Mouse (Mus musculus) ES-E14 (cell line): ENCODE data around the gene Slc44a1. TPM values are rescaled to one million over a fixed set of nuclear protein-coding genes. Genes with fewer than 3 reads are reported as not detected.

Source experiments
- DNase-seq: peaks from one replicate; pipeline ENCODE4 v3.0.0-alpha.2; 2013; ENCODE audit warnings: low read depth, low spot score
- H3K27ac ChIP-seq: 2 replicates; pipeline ENCODE4 v1.5.1; 2012; ENCODE audit warnings: low read depth, mild to moderate bottlenecking, low read length, moderate library complexity, mixed read lengths; ENCODE audit not compliant: poor library complexity, insufficient read depth, severe bottlenecking
- H3K36me3 ChIP-seq: 2 replicates; pipeline ENCODE4 v1.6.1; 2012; ENCODE audit warnings: mild to moderate bottlenecking, low read length, moderate library complexity, mixed read lengths; ENCODE audit not compliant: control insufficient read depth, poor library complexity, insufficient read depth, severe bottlenecking
- H3K4me1 ChIP-seq, 2 experiments: fragments of 150-350 bp in 1 of 2; sonication (generic) in 1 of 2; 2 replicates each; pipeline ENCODE4 v1.6.1; 2012; ENCODE audit warnings: low read length in 2 of 2, mild to moderate bottlenecking in 1 of 2, mixed read lengths in 1 of 2; ENCODE audit not compliant: control insufficient read depth in 2 of 2, insufficient read depth in 2 of 2, poor library complexity in 1 of 2
- H3K4me3 ChIP-seq, 2 experiments: fragments of 150-350 bp in 1 of 2; sonication (generic) in 1 of 2; 2 replicates each; pipeline ENCODE4 v1.5.1; 2012; ENCODE audit warnings: low read length in 2 of 2, low read depth in 1 of 2, mild to moderate bottlenecking in 1 of 2, mixed read lengths in 1 of 2; ENCODE audit not compliant: insufficient read depth in 1 of 2, poor library complexity in 1 of 2, severe bottlenecking in 1 of 2
- H3K9ac ChIP-seq: 2 replicates; pipeline ENCODE4 v1.6.1; 2012; ENCODE audit warnings: low read depth, mild to moderate bottlenecking, low read length, mixed read lengths; ENCODE audit not compliant: poor library complexity, insufficient read depth, severe bottlenecking
- H3K9me3 ChIP-seq: fragments of 150-350 bp; sonication (generic); 2 replicates; pipeline ENCODE4 v1.6.1; 2012; ENCODE audit warnings: low read depth, mild to moderate bottlenecking, low read length; ENCODE audit not compliant: control insufficient read depth, insufficient read depth
- CHD2 ChIP-seq: IDR thresholded peaks from 2 replicates; pipeline ENCODE4 v1.6.1; 2014; ENCODE audit warnings: mild to moderate bottlenecking, low read depth, low read length, inconsistent platforms
- HCFC1 ChIP-seq: IDR thresholded peaks from 2 replicates; pipeline ENCODE4 v1.6.1; 2012; ENCODE audit warnings: low read length, inconsistent platforms, borderline replicate concordance; ENCODE audit not compliant: insufficient read depth
- MAFK ChIP-seq: IDR thresholded peaks from 2 replicates; pipeline ENCODE4 v1.6.1; 2014; ENCODE audit warnings: mild to moderate bottlenecking, low read depth, low read length, inconsistent platforms; ENCODE audit not compliant: insufficient read depth
- ZC3H11A ChIP-seq: IDR thresholded peaks from 2 replicates; pipeline ENCODE4 v1.6.1; 2012; ENCODE audit warnings: low read depth, mild to moderate bottlenecking, inconsistent platforms, low read length, borderline replicate concordance
- ZNF384 ChIP-seq: IDR thresholded peaks from 2 replicates; pipeline ENCODE4 v1.6.1; 2012; ENCODE audit warnings: low read depth, low read length, inconsistent platforms
- in situ Hi-C, 2 experiments: fragments of 600-800 bp; cut with MboI; formaldehyde crosslinking; loops; one replicate each; pipeline ENCODE4 v1.15.1; 2025; ENCODE audit warnings: low sequenced_read_pairs in 2 of 2, inconsistent platforms in 1 of 2; ENCODE audit not compliant: unreplicated experiment in 2 of 2
- total RNA-seq: library from RNA; depleted of rRNA; stranded (reverse); fragments of 300-350 nt; gene quantifications from 2 replicates; pipeline ENCODE4 v1.2.3, GENCODE M21; 2012

Slc44a1 gene
- total RNA-seq, 1 experiment = 48.0 TPM

GRCm38 (mm10) chr4:53600462-53600861 lies 160.2 kb downstream of the Slc44a1 start:
- H3K4me3 ChIP-seq = no peak overlapping the region
- H3K9ac ChIP-seq = no peak overlapping the region
- no peaks in the 10 kb centered on the region for H3K36me3 ChIP-seq
- peak; percentile 66 for DNase-seq
- in situ Hi-C loops = no loop called here
- H3K9me3 ChIP-seq = no peaks in the 10 kb centered on the region
- TF ChIP-seq CHD2 (no peak), HCFC1 (no peak), ZNF384 (no peak), ZC3H11A (peak; percentile 87), MAFK (no peak)
- H3K27ac ChIP-seq = no peak overlapping the region
- H3K4me1 ChIP-seq = no peaks in the 10 kb centered on the region

GRCm38 (mm10) chr4:53614576-53615225 lies 174.5 kb downstream of the Slc44a1 start:
- in situ Hi-C loops = no loop called here
- H3K9me3 ChIP-seq = no peaks in the 10 kb centered on the region
- H3K36me3 ChIP-seq = no peaks in the 10 kb centered on the region
- no peak for TF ChIP-seq ZNF384
- TF ChIP-seq HCFC1 = no peak
- no peak for TF ChIP-seq CHD2
- TF ChIP-seq ZC3H11A = no peak
- TF ChIP-seq MAFK = no peak
- DNase-seq = no peak
- H3K4me3 ChIP-seq = no peak overlapping the region
- H3K4me1 ChIP-seq = peaks cover 0 to 4% of the 10 kb centered on the region in 2 experiments; a peak in 1 of 4 replicates
- H3K9ac ChIP-seq = no peak overlapping the region
- H3K27ac ChIP-seq = no peak overlapping the region

- TF ChIP-seq HCFC1 (no peak), ZC3H11A (no peak), ZNF384 (no peak), MAFK (no peak), CHD2 (no peak)
- H3K36me3 ChIP-seq = no peaks in the 10 kb centered on the region
- no peak overlapping the region for H3K9ac ChIP-seq
- H3K4me3 ChIP-seq = no peak overlapping the region
- in situ Hi-C loops = no loop called here
- H3K27ac ChIP-seq = no peak overlapping the region
- no peak for DNase-seq
- H3K4me1 ChIP-seq = peaks cover 0 to 6% of the 10 kb centered on the region in 2 experiments; a peak in 1 of 4 replicates
- H3K9me3 ChIP-seq = no peaks in the 10 kb centered on the region
Observed at GRCm38 (mm10) chr4:53617968-53618367, 177.8 kb downstream of the Slc44a1 start.

GRCm38 (mm10) chr4:53620104-53620503 lies 179.9 kb downstream of the Slc44a1 start:
- Histone ChIP-seq H3K9ac (no peak overlapping the region), H3K27ac (no peak overlapping the region), H3K4me1 (peaks cover 0 to 6% of the 10 kb centered on the region in 2 experiments; a peak in 1 of 4 replicates), H3K4me3 (no peak overlapping the region), H3K36me3 (no peaks in the 10 kb centered on the region), H3K9me3 (no peaks in the 10 kb centered on the region)
- in situ Hi-C loops = no loop called here
- DNase-seq = no peak
- TF ChIP-seq MAFK (no peak), ZC3H11A (no peak), ZNF384 (no peak), HCFC1 (no peak), CHD2 (no peak)
